Mouse (Mus musculus) Patski (cell line): ENCODE measurements at regions not wholly inside any gene's neighbourhood (a gene's known extent, or its start where the extent isn't known, plus 50 kb on each side); places are given as distances from the start of the nearest gene placed in this dataset.
A peak's percentile ranks its signal among the peaks of the same experiment; 100 is the strongest.

Source experiments
- ATAC-seq: fragments of 100-300 bp; one replicate; pipeline ENCODE4 v1.8.0; 2021
- CTCF ChIA-PET: fragments of 350-600 bp; sonication (Branson Sonifier 250); formaldehyde crosslinking; loops from one replicate; lab custom pipeline; 2022; ENCODE audit warnings: inconsistent platforms; lab: Charles Lee
- POLR2A ChIA-PET: fragments of 350-600 bp; sonication (Branson Sonifier 250); formaldehyde crosslinking; loops from one replicate; lab custom pipeline; 2022; ENCODE audit warnings: antibody characterized with exemption, inconsistent platforms; lab: Charles Lee
- DNase-seq: peaks from one replicate; pipeline ENCODE4 v3.0.0-alpha.2; 2011; ENCODE audit warnings: low read depth, low spot score
- H3K27me3 ChIP-seq: fragments of 371-371 bp; one replicate; pipeline ENCODE4 v1.5.1; 2021
- CTCF ChIP-seq: fragments of 100-300 bp; IDR thresholded peaks from one replicate; pipeline ENCODE4 v1.5.1; 2021
- in situ Hi-C: fragments of 300-500 bp; cut with MboI; formaldehyde crosslinking; loops from 3 replicates; pipeline ENCODE4 v1.11.1; 2018; ENCODE audit warnings: low pct_unique_long_range_greater_than_20kb, mixed read lengths

GRCm38 (mm10) chr10:83888587-83888986 lies 165.9 kb downstream of the 1500009L16Rik start:
- ChIA-PET CTCF (interaction anchor here (0.9 to 1.1 kb wide), 2 partner anchors 11 to 25 kb away, joined by 3 read pairs; no protein-coding TSS in a partner anchor), POLR2A (no interaction called here)
- TF ChIP-seq CTCF: no peak
- no peak for ATAC-seq
- no peak for DNase-seq
- in situ Hi-C loops: no loop called here
- no peaks in the 10 kb centered on the region for H3K27me3 ChIP-seq

- ChIA-PET CTCF (interaction anchor here (1.2 kb wide), 1 partner anchor 21 kb away, joined by 4 read pairs; no protein-coding TSS in a partner anchor), POLR2A (no interaction called here)
- DNase-seq (no peak), ATAC-seq (no peak)
- in situ Hi-C loops: no loop called here
- H3K27me3 ChIP-seq: no peaks in the 10 kb centered on the region
- no peak for TF ChIP-seq CTCF
These were observed 173.1 kb downstream of the 1500009L16Rik start for GRCm38 (mm10) chr10:83895741-83896150.

- no peak for ATAC-seq
- no peak for TF ChIP-seq CTCF
- CTCF ChIA-PET: interaction anchor here (1.2 kb wide), 1 partner anchor 21 kb away, joined by 4 read pairs; no protein-coding TSS in a partner anchor
These were observed 173.5 kb downstream of the 1500009L16Rik start for GRCm38 (mm10) chr10:83896160-83896559.

GRCm38 (mm10) chr10:83897558-83897957 lies 174.9 kb downstream of the 1500009L16Rik start:
- POLR2A ChIA-PET: no interaction called here
- CTCF ChIA-PET: no interaction called here
- DNase-seq (no peak), ATAC-seq (no peak)
- no peak for TF ChIP-seq CTCF
- H3K27me3 ChIP-seq: no peaks in the 10 kb centered on the region
- in situ Hi-C loops: no loop called here

More at GRCm38 (mm10) chr10:83896160-83896559, 173.5 kb downstream of the 1500009L16Rik start:
- POLR2A ChIA-PET: no interaction called here
- H3K27me3 ChIP-seq: no peaks in the 10 kb centered on the region
- DNase-seq: no peak
- in situ Hi-C loops: no loop called here

- ATAC-seq (no peak), DNase-seq (peak; percentile 60)
- no peaks in the 10 kb centered on the region for H3K27me3 ChIP-seq
- in situ Hi-C loops: no loop called here
- peak; percentile 13 for TF ChIP-seq CTCF
- ChIA-PET CTCF (interaction anchor here (1.3 kb wide), 1 partner anchor 530 kb away, joined by 4 read pairs; no protein-coding TSS in a partner anchor), POLR2A (interaction anchor here (0.6 kb wide), 1 partner anchor 1035 kb away, joined by 4 read pairs; no protein-coding TSS in a partner anchor)
These were observed 184.1 kb downstream of the 1500009L16Rik start for GRCm38 (mm10) chr10:83906751-83907150.

- in situ Hi-C loops: no loop called here
- no peaks in the 10 kb centered on the region for H3K27me3 ChIP-seq
- ChIA-PET POLR2A (no interaction called here), CTCF (no interaction called here)
- ATAC-seq (no peak), DNase-seq (no peak)
- no peak for TF ChIP-seq CTCF
These were observed 188.1 kb downstream of the 1500009L16Rik start for GRCm38 (mm10) chr10:83910649-83911370.

- TF ChIP-seq CTCF: no peak
- ATAC-seq (no peak), DNase-seq (peak; percentile 27)
- H3K27me3 ChIP-seq: no peaks in the 10 kb centered on the region
- in situ Hi-C loops: no loop called here
- ChIA-PET POLR2A (no interaction called here), CTCF (interaction anchor here (1.0 to 1.3 kb wide), 2 partner anchors 10 to 524 kb away, joined by 3 to 4 read pairs; no protein-coding TSS in a partner anchor)
These were observed 191.9 kb downstream of the 1500009L16Rik start for GRCm38 (mm10) chr10:83914401-83915132.

GRCm38 (mm10) chr10:83915133-83915730 lies 192.6 kb downstream of the 1500009L16Rik start:
- TF ChIP-seq CTCF: no peak
- H3K27me3 ChIP-seq: no peaks in the 10 kb centered on the region
- POLR2A ChIA-PET: no interaction called here
- DNase-seq (peak; percentile 20), ATAC-seq (no peak)
- in situ Hi-C loops: no loop called here
- CTCF ChIA-PET: interaction anchor here (1.0 to 1.3 kb wide), 2 partner anchors 9 to 523 kb away, joined by 3 to 4 read pairs; no protein-coding TSS in a partner anchor

GRCm38 (mm10) chr10:83926990-83927389 lies 204.3 kb downstream of the 1500009L16Rik start:
- DNase-seq (no peak), ATAC-seq (no peak)
- POLR2A ChIA-PET: no interaction called here
- in situ Hi-C loops: no loop called here
- no peaks in the 10 kb centered on the region for H3K27me3 ChIP-seq
- CTCF ChIA-PET: no interaction called here
- TF ChIP-seq CTCF: no peak

- CTCF ChIA-PET: no interaction called here
- no peaks in the 10 kb centered on the region for H3K27me3 ChIP-seq
- DNase-seq (no peak), ATAC-seq (no peak)
- TF ChIP-seq CTCF: no peak
- in situ Hi-C loops: no loop called here
- POLR2A ChIA-PET: no interaction called here
These were observed 204.9 kb downstream of the 1500009L16Rik start for GRCm38 (mm10) chr10:83927554-83927953.
